Mouse (Mus musculus): ENCODE measurements at regions not wholly inside any gene's neighbourhood (a gene's known extent, or its start where the extent isn't known, plus 50 kb on each side); places are given as distances from the start of the nearest gene placed in this dataset.

DNA sequence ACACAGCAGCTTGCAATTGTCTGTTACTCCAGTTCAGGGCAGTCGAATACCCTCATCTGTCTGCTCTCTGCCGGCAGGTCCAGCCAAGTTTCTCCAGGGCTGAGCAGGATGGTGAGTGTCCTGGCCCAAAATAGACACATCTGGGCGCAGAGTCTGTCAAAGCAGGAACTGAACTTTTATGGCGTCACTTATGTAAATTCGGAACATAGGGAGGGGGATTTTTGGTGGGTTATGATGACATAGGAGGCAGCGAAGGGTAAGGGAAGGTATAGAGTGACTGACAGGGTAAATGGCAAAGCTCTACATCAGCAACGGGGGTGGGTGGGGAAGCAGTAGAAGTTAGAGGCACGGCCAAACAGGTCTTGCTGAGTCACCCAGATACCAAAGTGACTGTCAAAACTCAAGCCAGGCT lies 313.3 kb upstream of the Adgrl3 start:
- Histone ChIP-seq H3K4me3 (no peak overlapping the region), H3K36me3 (ENCODE audit: control insufficient read depth, insufficient read depth) (no peaks in the 10 kb centered on the region), H3K4me2 (ENCODE audit: low read depth) (no peak overlapping the region), H3K79me2 (ENCODE audit: control insufficient read depth, insufficient read depth) (no peaks in the 10 kb centered on the region), H3K27me3 (ENCODE audit: control insufficient read depth, insufficient read depth, insufficient read length) (no peaks in the 10 kb centered on the region), H3ac (ENCODE audit: control insufficient read depth, insufficient read length) (no peak overlapping the region)
- TF ChIP-seq POLR2A (IDR thresholded peaks at IDR 0.05; ENCODE audit: insufficient read length, low read depth) (no peak), MYOD1 (IDR thresholded peaks at IDR 0.05; ENCODE audit: control insufficient read depth in 1 of 3, insufficient read length in 2 of 3, low read depth in 2 of 3) (no peak), TCF3 (IDR thresholded peaks at IDR 0.05; ENCODE audit: insufficient read length, low read depth) (no peak), POLR2AphosphoS2 (IDR thresholded peaks at IDR 0.05; ENCODE audit: insufficient read length, low read depth) (no peak), E2F4 (IDR thresholded peaks at IDR 0.05; ENCODE audit: insufficient read depth) (no peak), CEBPB (IDR thresholded peaks at IDR 0.05; ENCODE audit: insufficient read depth, poor library complexity, severe bottlenecking) (no peak), TCF12 (IDR thresholded peaks at IDR 0.05; ENCODE audit: insufficient read depth, poor library complexity, severe bottlenecking) (no peak)

Measured in myocyte (in vitro differentiated cells).